Mouse (Mus musculus): Measurements from ENCODE around the gene Grik2.

Grik2 gene

GRCm38 (mm10) chr10:49788381-49788906 lies at the start of gene Grik2:
Grik2 (minus strand) TSS chr10:49788766.
- peak; percentile 88 to 93 for DNase-seq

DNA sequence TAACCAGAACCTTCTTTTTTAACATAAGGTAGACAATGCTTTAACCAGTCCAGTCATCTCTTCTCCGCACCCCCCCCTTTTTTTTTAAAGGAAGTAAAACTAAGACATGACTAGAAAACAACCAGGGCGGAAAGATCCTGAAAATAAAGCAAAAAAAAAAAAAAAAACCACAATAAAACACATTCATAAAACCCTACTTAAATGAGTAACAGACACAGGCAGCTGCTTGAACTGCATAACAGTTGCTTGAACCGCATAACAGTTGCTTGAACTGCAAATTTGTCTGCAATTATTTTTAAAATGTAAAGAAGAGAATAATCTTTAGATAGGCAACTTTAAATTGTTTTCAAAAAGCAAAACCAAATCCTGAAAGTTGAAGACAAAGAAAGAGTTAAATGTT lies 45.8 kb upstream of the Grik2 start:
- no peak for DNase-seq

- DNase-seq: peak in 1 of 2 experiments; percentile 60
These were observed 18.7 kb upstream of the Grik2 start for GRCm38 (mm10) chr10:49807276-49807675.

GRCm38 (mm10) chr10:49801001-49801400 lies 12.4 kb upstream of the Grik2 start:
- peak in 1 of 2 experiments; percentile 22 for DNase-seq

- DNase-seq: no peak
These were observed 5.6 kb upstream of the Grik2 start for GRCm38 (mm10) chr10:49794129-49794528.

- DNase-seq: no peak
These were observed 1.8 kb upstream of the Grik2 start for GRCm38 (mm10) chr10:49790326-49790725.

DNA sequence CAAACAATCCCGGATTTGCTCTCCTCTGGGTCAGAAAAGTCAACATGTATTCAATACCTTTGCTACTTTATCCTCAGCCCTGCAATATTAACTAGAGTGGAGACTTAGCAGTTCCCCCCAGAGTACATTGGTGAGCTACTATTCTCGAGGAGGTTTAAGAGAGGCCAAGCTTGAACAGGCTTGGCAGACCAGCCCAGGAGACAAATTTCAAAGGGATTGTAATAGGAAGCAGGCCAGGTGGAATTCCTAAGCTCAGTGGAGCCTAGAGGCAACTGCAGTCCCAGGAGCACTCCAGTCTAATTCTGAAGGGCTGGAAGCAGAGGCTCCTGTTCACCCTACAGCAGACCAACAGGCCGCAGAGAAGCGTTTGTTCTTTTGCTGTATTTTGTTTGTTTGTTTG lies 1.1 kb upstream of the Grik2 start:
- peak; percentile 44 to 61 for DNase-seq

DNA sequence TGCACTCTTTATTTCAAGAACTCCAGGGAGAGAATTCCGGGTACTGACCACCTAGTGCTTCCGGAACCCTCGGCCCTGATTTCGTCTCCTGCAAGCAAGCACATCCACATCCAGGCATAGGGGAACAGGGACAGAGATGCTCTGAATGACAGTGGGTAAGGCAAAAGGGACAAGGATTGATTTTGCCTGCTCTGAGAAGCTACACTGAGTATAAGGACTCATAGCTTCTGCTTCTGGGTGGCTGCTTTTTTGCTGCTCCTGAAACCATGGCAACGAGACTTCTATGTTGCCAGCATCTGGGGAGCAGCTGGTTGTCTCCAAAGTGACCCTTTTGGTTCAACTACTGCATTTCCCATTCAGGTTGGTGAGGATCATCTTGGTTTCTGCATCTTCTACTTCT lies 348 bp upstream of the Grik2 start:
- no peak for DNase-seq

DNA sequence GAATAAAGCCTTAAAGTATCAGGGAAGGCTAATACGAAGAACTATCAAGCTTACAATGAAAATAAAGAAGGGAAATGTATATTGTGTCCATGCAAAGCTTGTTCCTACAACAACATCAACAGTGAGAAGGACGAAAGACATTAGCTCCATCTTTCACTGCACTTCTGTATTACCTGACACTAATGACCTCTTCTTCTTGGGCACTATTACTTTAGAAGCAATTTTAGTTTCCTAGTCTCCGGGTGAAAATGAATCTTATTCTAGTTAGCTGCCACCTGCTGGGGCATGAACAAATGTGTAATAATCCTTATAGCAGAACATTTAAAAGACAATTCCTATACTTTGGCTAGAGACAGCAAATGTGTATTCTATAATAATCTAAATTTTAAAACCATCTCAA lies 1.9 kb downstream of the Grik2 start:
- peak in 1 of 2 experiments; percentile 51 for DNase-seq

DNA sequence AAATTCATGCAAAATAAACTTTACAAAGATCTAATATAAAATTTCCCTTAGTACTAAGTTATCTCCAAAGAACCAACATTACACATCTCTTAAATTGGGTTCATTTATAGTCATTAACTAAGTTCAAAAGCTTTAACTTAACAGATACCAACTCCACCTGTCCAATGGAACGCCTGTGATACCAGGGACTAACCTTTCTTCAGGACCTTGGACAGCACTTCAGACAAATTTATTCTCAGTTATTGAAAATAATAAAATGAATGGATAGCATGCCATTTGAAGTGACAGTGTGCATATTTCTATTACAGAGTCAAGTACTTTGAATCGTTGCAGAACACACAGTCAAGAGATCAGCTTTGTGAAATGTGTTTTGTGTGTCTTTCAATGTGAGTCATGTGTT lies 3.1 kb downstream of the Grik2 start:
- peak in 1 of 2 experiments; percentile 39 for DNase-seq

DNA sequence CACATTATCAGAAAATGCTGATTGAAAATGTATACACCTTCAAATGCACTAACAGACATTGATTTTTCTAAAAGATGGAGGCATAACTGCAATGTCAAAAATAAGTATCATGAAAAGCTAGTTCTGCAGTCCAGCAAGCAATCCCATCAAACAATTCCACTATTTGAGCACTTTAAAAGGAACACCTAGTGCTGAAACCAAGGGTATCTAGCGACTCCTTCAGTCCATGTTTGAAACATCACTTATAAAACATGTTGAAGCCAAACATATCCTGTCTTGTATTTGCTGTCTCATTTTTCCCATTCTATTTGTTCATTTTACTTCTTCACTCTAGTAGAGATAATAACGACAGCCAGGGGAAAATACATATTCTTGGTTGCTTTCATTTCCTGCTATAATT lies 3.7 kb downstream of the Grik2 start:
- DNase-seq: peak; percentile 21 to 73

DNA sequence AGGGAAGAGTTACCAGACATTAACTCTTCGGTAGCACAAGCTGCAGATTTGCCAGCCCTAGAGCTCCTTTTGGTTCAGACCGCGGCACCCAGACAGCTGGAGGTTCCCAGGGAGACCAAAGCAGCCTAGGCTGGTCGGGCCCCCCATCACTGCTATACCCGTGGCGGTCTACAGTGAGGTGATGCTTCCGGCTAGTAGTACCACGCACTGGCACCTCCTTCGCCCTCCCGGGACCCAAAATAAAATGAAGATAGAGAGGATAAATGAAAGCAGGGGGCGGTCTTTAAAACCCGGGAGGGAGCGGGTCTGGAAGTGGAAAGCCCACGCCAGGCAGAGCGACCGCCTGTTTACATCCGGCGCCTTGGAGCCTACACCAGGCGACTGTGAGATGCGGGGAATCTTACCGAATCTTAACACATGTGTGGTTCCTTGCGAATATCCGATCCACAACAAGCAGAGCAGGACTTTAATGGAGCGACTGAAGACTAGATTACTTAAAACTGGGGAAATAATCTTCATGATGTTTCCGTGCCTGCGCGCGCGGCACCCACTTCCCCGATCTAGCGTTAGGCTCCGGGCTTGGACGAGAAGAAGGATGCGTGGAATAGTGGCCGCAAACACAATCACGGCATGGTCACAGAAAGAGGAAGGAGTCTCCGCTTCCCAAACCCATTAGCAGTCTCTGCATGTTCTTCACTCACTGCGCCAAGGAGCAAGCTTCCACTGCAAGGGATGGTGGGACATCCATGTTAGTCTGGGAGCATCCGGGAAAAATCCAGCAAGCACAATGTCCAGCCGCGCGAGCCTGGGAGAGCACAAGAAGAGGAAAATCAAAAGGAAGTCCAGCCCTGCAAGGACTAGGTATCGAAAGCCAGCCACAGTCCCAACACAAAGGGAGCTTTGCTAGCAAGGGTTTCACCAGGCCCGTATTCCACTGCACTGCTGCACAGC lies 5.5 kb downstream of the Grik2 start:
- DNase-seq: peak; percentile 65 to 72

DNA sequence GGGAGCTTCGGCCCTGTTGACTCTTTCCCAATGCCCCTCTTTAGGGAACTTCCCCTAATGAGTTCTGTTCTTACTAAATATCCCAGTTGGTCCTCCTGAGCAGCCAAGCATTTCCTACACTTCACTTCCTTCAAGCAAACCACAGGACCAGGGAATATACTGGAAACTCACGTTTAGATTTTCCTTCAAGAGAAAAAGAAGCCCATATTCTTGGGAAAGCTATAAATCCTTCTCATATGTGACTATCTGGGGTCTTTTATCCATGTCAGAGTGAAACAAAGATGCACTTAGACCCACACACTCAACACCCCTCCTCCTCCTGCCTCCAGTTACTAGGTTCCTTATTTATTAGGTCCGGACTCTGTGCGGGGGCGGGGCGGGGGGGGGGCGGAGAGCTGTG lies 6.5 kb downstream of the Grik2 start:
- peak in 1 of 2 experiments; percentile 34 for DNase-seq

DNA sequence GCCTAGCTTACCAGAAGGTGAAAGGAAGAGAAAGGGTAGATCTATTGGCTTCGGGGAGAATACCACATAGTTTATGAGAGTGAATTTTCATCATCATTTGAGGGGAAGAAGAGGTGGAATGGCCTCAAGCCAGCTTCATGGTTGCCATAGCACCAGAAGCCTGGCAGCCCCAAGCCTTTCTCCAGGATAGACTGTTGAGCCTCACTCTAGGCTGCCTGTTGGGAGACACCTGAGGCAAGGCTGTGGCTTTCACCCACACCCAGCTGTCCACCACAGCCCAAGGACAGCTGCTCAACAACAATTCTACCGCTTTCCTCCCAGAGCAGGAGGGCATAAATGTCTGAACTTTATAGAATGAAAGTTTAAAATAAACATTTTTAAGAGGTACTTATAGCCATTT lies 8.1 kb downstream of the Grik2 start:
- peak; percentile 54 to 61 for DNase-seq

DNA sequence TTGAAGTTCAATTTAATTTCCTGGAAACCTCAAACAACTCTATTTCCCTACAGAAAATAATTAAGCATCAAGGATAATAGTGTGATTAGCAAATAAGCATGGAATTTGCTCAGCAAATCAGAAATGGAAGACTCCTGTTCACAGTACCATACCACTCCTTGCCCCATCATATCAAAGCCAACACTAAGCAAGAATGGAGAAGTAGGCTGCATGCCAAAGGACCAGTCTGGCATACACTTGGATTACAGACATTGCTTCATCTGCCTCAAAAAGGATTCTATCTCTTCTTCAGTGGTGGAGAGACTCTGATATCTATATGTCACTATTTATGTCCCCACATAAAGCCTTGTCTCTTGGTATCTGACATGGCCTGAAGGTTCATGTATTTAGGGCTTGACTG lies 19.7 kb downstream of the Grik2 start:
- peak; percentile 54 to 68 for DNase-seq

DNA sequence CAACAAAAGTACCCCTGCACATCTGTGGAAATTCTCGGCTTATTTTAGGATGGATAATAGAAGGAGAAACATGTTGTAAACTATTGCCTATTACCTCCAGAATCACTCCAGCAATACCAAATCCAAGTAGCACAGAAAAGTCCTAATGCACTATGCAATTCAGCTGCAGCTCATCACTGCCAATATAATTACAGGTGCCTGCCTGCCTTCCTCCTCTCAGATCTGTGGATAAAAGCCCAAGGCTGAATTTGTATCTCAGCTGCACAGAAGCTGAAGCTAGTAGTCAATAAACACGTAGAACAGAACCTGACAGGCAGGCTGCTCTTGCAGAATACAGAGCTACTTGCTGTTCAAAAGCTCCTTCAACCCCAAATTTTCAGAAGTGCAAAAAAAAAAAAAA lies 21.0 kb downstream of the Grik2 start:
- DNase-seq: no peak

DNA sequence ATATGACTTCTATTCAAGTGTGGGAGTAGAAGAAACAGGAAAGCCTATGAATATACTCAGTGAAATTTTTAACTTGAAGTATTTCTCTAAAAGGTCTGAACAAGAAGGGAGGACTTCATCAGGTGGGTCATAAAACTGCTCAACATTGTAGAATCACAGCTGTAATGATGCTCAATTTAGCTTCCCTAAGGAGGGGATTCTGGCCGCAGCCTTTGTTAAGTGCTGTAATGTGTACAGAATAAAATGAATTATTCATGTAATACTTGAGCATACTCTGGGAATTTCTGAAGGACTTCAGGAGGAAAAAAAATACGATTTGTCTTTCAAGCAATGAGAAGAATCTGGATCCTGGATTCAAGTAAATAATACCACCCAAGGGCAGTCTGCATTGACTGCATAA lies 26.0 kb downstream of the Grik2 start:
- no peak for DNase-seq

DNA sequence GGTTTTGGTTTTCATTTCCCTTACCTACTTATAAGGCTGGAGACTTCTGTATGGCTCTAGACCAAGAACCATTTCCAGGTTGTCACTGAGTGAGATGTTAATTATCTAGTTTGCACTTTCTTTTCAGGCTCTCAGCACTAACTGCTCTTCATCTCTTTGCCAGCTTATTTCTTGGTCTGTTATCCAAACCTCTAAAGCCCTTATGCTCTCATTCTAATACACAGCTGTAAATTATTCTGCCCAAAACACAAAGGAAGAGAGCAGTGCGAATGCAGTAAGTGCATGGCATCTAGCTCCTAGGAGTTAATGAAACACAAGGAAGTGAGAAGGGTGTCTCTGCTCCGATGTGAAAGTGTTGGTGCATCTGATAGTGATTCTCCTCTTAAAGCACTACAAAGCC lies 36.8 kb downstream of the Grik2 start:
- no peak for DNase-seq

- no peak for DNase-seq
These were observed 56.7 kb downstream of the Grik2 start for GRCm38 (mm10) chr10:49731841-49732240.

DNA sequence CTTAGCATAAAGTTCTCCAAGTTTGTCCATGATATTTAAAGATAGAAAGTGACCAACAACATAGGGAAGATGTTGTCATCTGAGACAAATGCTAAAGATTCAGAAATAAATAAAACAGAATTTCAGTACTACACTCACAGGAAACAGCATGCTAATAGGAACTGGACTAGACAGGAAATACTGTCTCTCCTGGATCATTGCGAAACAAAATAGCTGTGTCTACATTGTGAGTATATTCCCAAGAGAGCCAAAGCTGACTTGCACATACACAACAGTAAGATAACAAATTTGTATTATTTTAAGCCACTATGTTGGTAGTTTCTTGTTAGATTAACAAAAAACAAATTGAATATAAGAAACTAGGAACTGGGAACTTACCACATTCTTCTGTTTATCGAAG lies 64.9 kb downstream of the Grik2 start:
- no peak for DNase-seq

DNA sequence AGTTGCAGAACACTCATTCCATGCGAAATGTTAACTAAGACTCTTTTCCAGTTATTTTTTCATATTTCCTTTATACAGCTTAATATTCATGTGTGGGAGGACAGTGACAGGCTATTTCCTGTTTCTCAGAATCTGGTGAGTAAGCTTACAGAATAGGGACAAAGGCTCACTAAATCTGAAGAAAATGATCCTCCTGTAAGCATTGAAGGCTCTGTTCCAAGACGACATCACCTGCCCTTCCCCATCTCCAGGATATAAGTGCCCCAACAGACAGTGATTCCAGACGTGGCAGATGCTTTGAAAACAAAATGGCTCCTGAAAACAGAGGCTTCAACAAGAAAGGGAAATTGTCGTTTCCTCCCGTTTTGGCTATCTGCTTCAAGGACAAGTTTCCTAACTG lies 71.7 kb downstream of the Grik2 start:
- DNase-seq: no peak

GRCm38 (mm10) chr10:49709748-49710147 lies 78.8 kb downstream of the Grik2 start:
- peak in 1 of 2 experiments; percentile 43 for DNase-seq

DNA sequence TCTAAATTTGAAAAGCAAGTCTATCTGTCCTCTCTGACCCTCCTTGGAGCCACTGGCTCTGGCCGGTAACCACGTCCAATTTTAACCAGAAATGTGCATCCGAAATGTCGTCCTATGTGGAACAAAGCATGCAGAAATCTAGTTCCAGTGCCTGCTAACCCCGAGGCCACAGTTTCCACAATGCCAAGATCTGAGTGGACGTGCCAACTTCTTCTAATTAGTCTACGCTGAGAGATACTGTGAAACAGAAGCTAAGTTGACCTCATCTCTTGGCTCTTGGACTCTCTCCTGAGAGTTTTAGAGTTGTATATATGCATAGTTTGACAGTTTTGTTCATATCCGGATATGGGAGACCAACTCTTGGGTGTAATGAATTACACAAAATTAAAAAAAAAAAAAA lies 84.1 kb downstream of the Grik2 start:
- DNase-seq: peak; percentile 43 to 52

GRCm38 (mm10) chr10:49652320-49652719 lies 136.2 kb downstream of the Grik2 start:
- peak in 1 of 2 experiments; percentile 58 for DNase-seq
